Mouse (Mus musculus) spleen, postnatal 14 days (tissue): ENCODE data around the gene Rpl36a-ps1.
"Not testable (repeated sequence)": the region's sequence is repeated elsewhere in the genome, so short reads cannot be mapped to it uniquely, and the experiment has no call there.

ENCODE experiments used
- DNase-seq, 2 experiments: peaks; one replicate each; pipeline ENCODE4 v3.0.0; 2021 to 2022; ENCODE audit warnings: low spot score in 2 of 2

The Rpl36a-ps1 gene

GRCm38 (mm10) chr14:98994218-98994617, at the start of gene Rpl36a-ps1:
Gene Rpl36a-ps1 (minus strand): TSS chr14:98994318.
- DNase-seq, result no peak

GRCm38 (mm10) chr14:99043499-99043898, 49.4 kb upstream of the Rpl36a-ps1 start:
- no peak for DNase-seq

GRCm38 (mm10) chr14:99041416-99041815, 47.3 kb upstream of the Rpl36a-ps1 start:
- DNase-seq, result no peak

GRCm38 (mm10) chr14:99039308-99039707, 45.2 kb upstream of the Rpl36a-ps1 start:
- DNase-seq, result not testable (repeated sequence)

- no peak for DNase-seq
These were observed 43.6 kb upstream of the Rpl36a-ps1 start for GRCm38 (mm10) chr14:99037703-99038102.

- DNase-seq, result no peak
These were observed 41.9 kb upstream of the Rpl36a-ps1 start for GRCm38 (mm10) chr14:99036039-99036438.

- not testable (repeated sequence) for DNase-seq
These were observed 40.7 kb upstream of the Rpl36a-ps1 start for GRCm38 (mm10) chr14:99034851-99035250.

GRCm38 (mm10) chr14:99032596-99032995, 38.5 kb upstream of the Rpl36a-ps1 start:
- no peak for DNase-seq

GRCm38 (mm10) chr14:99031337-99031873, 37.3 kb upstream of the Rpl36a-ps1 start:
- DNase-seq, result no peak

- no peak for DNase-seq
These were observed 35.9 kb upstream of the Rpl36a-ps1 start for GRCm38 (mm10) chr14:99029987-99030386.

- no peak for DNase-seq
These were observed 28.4 kb upstream of the Rpl36a-ps1 start for GRCm38 (mm10) chr14:99022346-99023086.

GRCm38 (mm10) chr14:99019136-99019808, 25.2 kb upstream of the Rpl36a-ps1 start:
- no peak for DNase-seq

- no peak for DNase-seq
These were observed 24.6 kb upstream of the Rpl36a-ps1 start for GRCm38 (mm10) chr14:99018691-99019090.

GRCm38 (mm10) chr14:99010920-99011313, 16.8 kb upstream of the Rpl36a-ps1 start:
- no peak for DNase-seq

GRCm38 (mm10) chr14:99010224-99010919, 16.3 kb upstream of the Rpl36a-ps1 start:
- no peak for DNase-seq

- DNase-seq, result no peak
These were observed 1.6 kb downstream of the Rpl36a-ps1 start for GRCm38 (mm10) chr14:98992482-98992881.

GRCm38 (mm10) chr14:98990636-98991035, 3.5 kb downstream of the Rpl36a-ps1 start:
- no peak for DNase-seq

GRCm38 (mm10) chr14:98989818-98990217, 4.3 kb downstream of the Rpl36a-ps1 start:
- DNase-seq, result no peak

- DNase-seq, result no peak
These were observed 22.2 kb downstream of the Rpl36a-ps1 start for GRCm38 (mm10) chr14:98971921-98972320.

- no peak for DNase-seq
These were observed 35.0 kb downstream of the Rpl36a-ps1 start for GRCm38 (mm10) chr14:98958978-98959658.

GRCm38 (mm10) chr14:98956788-98957187, 37.3 kb downstream of the Rpl36a-ps1 start:
- DNase-seq, result no peak

GRCm38 (mm10) chr14:98952441-98952840, 41.7 kb downstream of the Rpl36a-ps1 start:
- no peak for DNase-seq
